ENCODE assay signal across 19 mouse cellular contexts in the genomic region with DNA sequence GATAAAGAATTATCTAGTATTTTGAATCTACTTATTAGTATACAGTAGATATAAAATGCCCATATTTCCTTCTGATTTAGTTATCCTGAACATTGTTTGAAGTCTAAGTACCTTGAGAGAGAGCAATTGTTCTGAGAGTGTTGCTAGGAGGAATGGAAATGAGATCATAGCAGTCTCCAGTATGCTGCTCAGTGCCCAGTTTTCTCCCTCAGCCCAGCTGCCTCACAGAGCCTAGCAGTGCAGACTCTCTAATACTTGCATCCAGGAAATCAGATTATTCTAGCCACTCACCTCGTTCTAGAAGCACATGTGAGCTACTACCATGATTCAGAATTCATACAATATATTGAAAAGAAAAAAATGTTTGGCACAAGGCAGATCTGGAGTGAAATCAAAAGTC.
DNase-seq lines count a peak whose midpoint lies in the region; ATAC-seq lines count a peak whose summit lies in the region.
"Had no signal": no experiment of that assay in that cellular context is flagged by ENCODE, and none has a peak within 500 bp of the region (broad histone marks: within the 10 kb centered on the region; RNA-seq: fewer than 3 reads in every experiment).

No protein-coding gene starts in this region.

- no peaks in the 10 kb centered on the region for H3K9me3 ChIP-seq in forebrain, embryonic 13.5 days (replicated peaks)
- no peaks in the 10 kb centered on the region for H3K9me3 ChIP-seq in forebrain, embryonic 15.5 days
- H3K9me3 ChIP-seq: embryonic facial prominence, embryonic 10.5 days; G1E; heart, embryonic 13.5 days had no signal

- no peak overlapping the region for H3K4me2 ChIP-seq in forebrain, embryonic 13.5 days
- no peak overlapping the region for H3K4me2 ChIP-seq in forebrain, embryonic 15.5 days (replicated peaks)
- H3K4me2 ChIP-seq: heart, embryonic 13.5 days had no signal

- no peaks in the 10 kb centered on the region for H3K36me3 ChIP-seq in forebrain, embryonic 13.5 days (ENCODE audit: poor library complexity, severe bottlenecking)
- no peaks in the 10 kb centered on the region for H3K36me3 ChIP-seq in forebrain, embryonic 15.5 days
- H3K36me3 ChIP-seq: embryonic facial prominence, embryonic 10.5 days; G1E; heart, embryonic 13.5 days had no signal

- no peak overlapping the region for H3K4me3 ChIP-seq in forebrain, embryonic 13.5 days
- H3K4me3 ChIP-seq in forebrain, embryonic 15.5 days: no peak overlapping the region
- H3K4me3 ChIP-seq: embryonic facial prominence, embryonic 10.5 days; heart, embryonic 13.5 days had no signal

- no peaks in the 10 kb centered on the region for H3K4me1 ChIP-seq in forebrain, embryonic 13.5 days
- H3K4me1 ChIP-seq in forebrain, embryonic 15.5 days: no peaks in the 10 kb centered on the region
- H3K4me1 ChIP-seq: embryonic facial prominence, embryonic 10.5 days; heart, embryonic 13.5 days had no signal

- ATAC-seq in forebrain, embryonic 13.5 days: 0 out of 2 replicates have a peak, but pooled peaks have one; percentile 50
- ATAC-seq in forebrain, embryonic 15.5 days (replicated peaks): no peak; the same call in 1 of the 2 replicates
- ATAC-seq in frontal cortex, adult (ENCODE audit: low TSS enrichment): peak; percentile 92
- ATAC-seq: CD4-positive, CD25-positive, alpha-beta regulatory T cell, adult 4 months; hindbrain, postnatal 0 days had no signal

- no peak overlapping the region for H3K27ac ChIP-seq in forebrain, embryonic 13.5 days
- H3K27ac ChIP-seq in forebrain, embryonic 15.5 days (replicated peaks): no peak overlapping the region
- H3K27ac ChIP-seq: embryonic facial prominence, embryonic 10.5 days; heart, embryonic 13.5 days; hindbrain, postnatal 0 days had no signal

- DNase-seq in frontal cortex, postnatal 10 days (ENCODE audit: low spot score in 2 of 2): no peak
- DNase-seq in layer of hippocampus, adult 9-11 months: peak; percentile 54
- no peak for DNase-seq in layer of hippocampus, postnatal 10 days (ENCODE audit: low spot score in 2 of 2)
- peak; percentile 65 for DNase-seq in brain, adult 2 months (ENCODE audit: low read depth, low spot score)
- DNase-seq: adrenal gland, postnatal 10 days; B cell, adult 2 months; cerebellum, adult 18-20 months; cerebellum, postnatal 10 days; gastrocnemius, postnatal 36 days; heart, adult 11 months; heart, postnatal 36 days had no signal

- WGBS in forebrain, embryonic 13.5 days: 63% methylated on average over 1 of the region's 1 CpGs
- 51% methylated on average over 1 of the region's 1 CpGs for WGBS in forebrain, embryonic 15.5 days

- no peaks in the 10 kb centered on the region for H3K27me3 ChIP-seq in forebrain, embryonic 13.5 days
- no peaks in the 10 kb centered on the region for H3K27me3 ChIP-seq in forebrain, embryonic 15.5 days

- no peak overlapping the region for H3K9ac ChIP-seq in forebrain, embryonic 13.5 days
- no peak overlapping the region for H3K9ac ChIP-seq in forebrain, embryonic 15.5 days (replicated peaks)
- H3K9ac ChIP-seq: heart, embryonic 13.5 days had no signal

Comparison
In these comparisons a context has a peak if more than half of its experiments do, and no peak if none do; other contexts are left out.
1. DNase-seq: peak in layer of hippocampus, adult 9-11 months (single experiment) and brain, adult 2 months (single experiment); none in frontal cortex, postnatal 10 days (0 of 2) and layer of hippocampus, postnatal 10 days (0 of 2).